Comparison of ENCODE assay signal across 8 mouse cellular contexts in the genomic region with DNA sequence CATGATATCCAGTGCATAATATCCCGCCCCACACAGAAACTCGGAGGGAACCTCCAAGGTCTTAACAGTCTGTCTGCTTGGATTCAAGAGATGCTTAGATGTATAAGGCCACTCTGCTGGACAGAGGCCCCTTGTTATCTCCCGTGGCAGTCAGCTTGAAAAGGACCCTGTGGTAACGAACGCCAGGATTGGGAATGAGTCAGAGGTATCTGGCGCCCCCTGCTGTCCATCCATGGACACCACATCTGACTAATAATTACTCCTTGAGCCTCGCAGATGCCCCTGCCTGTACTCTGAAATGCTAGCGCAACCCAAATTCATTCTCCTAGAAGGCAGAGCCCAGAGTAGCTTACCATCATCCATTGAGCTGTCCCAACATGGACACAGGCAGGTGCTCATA. TPM values are rescaled to one million over a fixed set of nuclear protein-coding genes. Genes with fewer than 3 reads are reported as not detected.
A peak's percentile ranks its signal among the peaks of the same experiment; 100 is the strongest.
DNase-seq lines count a peak whose midpoint lies in the region; ATAC-seq and TF ChIP-seq lines count a peak whose summit lies in the region.

No protein-coding gene starts in this region.

- H3K4me1 ChIP-seq in lung, embryonic 14.5 days (ENCODE audit: insufficient read depth): no peaks in the 10 kb centered on the region

- no peaks in the 10 kb centered on the region for H3K27me3 ChIP-seq in lung, embryonic 14.5 days (ENCODE audit: insufficient read depth, low read length)

- H3K9ac ChIP-seq in lung, embryonic 14.5 days: no peak overlapping the region

- 0 out of 2 replicates have a peak overlapping the region, but pooled peaks have one; percentile 25 for H3K4me2 ChIP-seq in lung, embryonic 14.5 days

- no peaks in the 10 kb centered on the region for H3K36me3 ChIP-seq in lung, embryonic 14.5 days (ENCODE audit: insufficient read depth)

- no peak overlapping the region for H3K27ac ChIP-seq in lung, embryonic 14.5 days (ENCODE audit: low read depth)

- peak; percentile 92 for TF ChIP-seq CTCF in lung, embryonic 14.5 days (IDR thresholded peaks at IDR 0.05; ENCODE audit: low read depth)

- no peaks in the 10 kb centered on the region for H3K9me3 ChIP-seq in lung, embryonic 14.5 days (ENCODE audit: low read depth, low read length)

- intact Hi-C loops in heart, postnatal 36 days (cut with DNase I): loop anchor here (1.0 to 5.0 kb wide), 3 partner anchors 33 to 186 kb away; no protein-coding TSS in a partner anchor

- 9% methylated on average over 8 of the region's 8 CpGs for WGBS in large intestine, adult 2 months
- 10% methylated on average over 8 of the region's 8 CpGs for WGBS in lung, embryonic 14.5 days

- H3K4me3 ChIP-seq in lung, embryonic 14.5 days (ENCODE audit: low read depth, low read length): no peak overlapping the region

- peak; percentile 84 for DNase-seq in ES-CJ7 (ENCODE audit: low read depth, low spot score)
- peak; percentile 80 for DNase-seq in brain, adult 2 months (ENCODE audit: low read depth, low spot score)
- peak; percentile 72 to 77 for DNase-seq in heart, postnatal 36 days
- peak; percentile 11 for DNase-seq in large intestine, adult 2 months (ENCODE audit: low read depth, low spot score)
- DNase-seq in lung, embryonic 14.5 days: peak; percentile 89
- DNase-seq in urinary bladder, postnatal 14 days (ENCODE audit: low spot score): peak; percentile 70

- peak; percentile 65 for ATAC-seq in erythroblast, adult 5-6 weeks (replicated peaks; ENCODE audit: low FRiP score, poor library complexity, severe bottlenecking)
- ATAC-seq in lung, embryonic 14.5 days (ENCODE audit: insufficient read depth): peak; percentile 43; the same call in 1 of the 2 replicates
- ATAC-seq in neutrophil, adult 5-6 weeks (ENCODE audit: extremely low read depth, insufficient number of reproducible peaks, low FRiP score, poor library complexity, severe bottlenecking): peak; percentile 56

RNA-seq across cellular contexts. Expression of a gene that starts 0.9 kb away (rescaled TPM):
- not detected in 2 replicates for total RNA-seq in erythroblast, adult 5-6 weeks (2015; ENCODE audit: low replicate concordance)
- 0.70 and 1.1 TPM in 2 replicates for total RNA-seq in erythroblast, adult 5-6 weeks (2017; ENCODE audit: low replicate concordance)
- not detected for total RNA-seq in heart, postnatal 36 days (2021)
- 0.19 and 0.38 TPM in 2 replicates for polyA plus RNA-seq in large intestine, adult 2 months (2012; rRNA removed)
- not detected in 2 replicates for polyA plus RNA-seq in lung, embryonic 14.5 days (2014; fragmentation: Nextera tagmentation; extraction: Ambion mirVana)
- total RNA-seq in neutrophil, adult 5-6 weeks (2017): not detected in 2 replicates

RNA-seq across cellular contexts. Expression of a gene that starts 6.0 kb away (rescaled TPM):
- total RNA-seq in erythroblast, adult 5-6 weeks (2015; ENCODE audit: low replicate concordance): 37.2 and 48.6 TPM in 2 replicates
- total RNA-seq in erythroblast, adult 5-6 weeks (2017; ENCODE audit: low replicate concordance): 8.2 and 24.3 TPM in 2 replicates
- total RNA-seq in heart, postnatal 36 days (2021): 100 to 1,000 TPM; 219 to 225 TPM
- polyA plus RNA-seq in large intestine, adult 2 months (2012; rRNA removed): 108 and 129 TPM in 2 replicates
- polyA plus RNA-seq in lung, embryonic 14.5 days (2014; fragmentation: Nextera tagmentation; extraction: Ambion mirVana): 391 and 414 TPM in 2 replicates
- total RNA-seq in neutrophil, adult 5-6 weeks (2017): 37.0 and 54.9 TPM in 2 replicates

RNA-seq across cellular contexts. Expression of a gene that starts 30.2 kb away (rescaled TPM):
- total RNA-seq in erythroblast, adult 5-6 weeks (2015; ENCODE audit: low replicate concordance): not detected in 2 replicates
- not detected in 2 replicates for total RNA-seq in erythroblast, adult 5-6 weeks (2017; ENCODE audit: low replicate concordance)
- not detected for total RNA-seq in heart, postnatal 36 days (2021)
- polyA plus RNA-seq in large intestine, adult 2 months (2012; rRNA removed): not detected in 2 replicates
- polyA plus RNA-seq in lung, embryonic 14.5 days (2014; fragmentation: Nextera tagmentation; extraction: Ambion mirVana): not detected in 2 replicates
- 0.12 TPM in 1 of 2 replicates, not detected in the other for total RNA-seq in neutrophil, adult 5-6 weeks (2017)

RNA-seq across cellular contexts. Expression of a gene that starts 42.2 kb away (rescaled TPM):
- not detected in 2 replicates for total RNA-seq in erythroblast, adult 5-6 weeks (2015; ENCODE audit: low replicate concordance)
- not detected in 2 replicates for total RNA-seq in erythroblast, adult 5-6 weeks (2017; ENCODE audit: low replicate concordance)
- not detected for total RNA-seq in heart, postnatal 36 days (2021)
- polyA plus RNA-seq in large intestine, adult 2 months (2012; rRNA removed): not detected in 2 replicates
- not detected in 2 replicates for polyA plus RNA-seq in lung, embryonic 14.5 days (2014; fragmentation: Nextera tagmentation; extraction: Ambion mirVana)
- total RNA-seq in neutrophil, adult 5-6 weeks (2017): not detected in 2 replicates

RNA-seq across cellular contexts. Expression of a gene that starts 53.5 kb away (rescaled TPM):
- not detected in 2 replicates for total RNA-seq in erythroblast, adult 5-6 weeks (2015; ENCODE audit: low replicate concordance)
- total RNA-seq in erythroblast, adult 5-6 weeks (2017; ENCODE audit: low replicate concordance): not detected in 2 replicates
- not detected for total RNA-seq in heart, postnatal 36 days (2021)
- not detected in 2 replicates for polyA plus RNA-seq in large intestine, adult 2 months (2012; rRNA removed)
- not detected in 2 replicates for polyA plus RNA-seq in lung, embryonic 14.5 days (2014; fragmentation: Nextera tagmentation; extraction: Ambion mirVana)
- total RNA-seq in neutrophil, adult 5-6 weeks (2017): not detected in 2 replicates

Comparison
In these comparisons a context has a peak if more than half of its experiments do, and no peak if none do; other contexts are left out.
1. DNase-seq: peak in every context shown above with its lines; median percentile 89 in lung, embryonic 14.5 days; 84 in ES-CJ7; 80 in brain, adult 2 months; 74 in heart, postnatal 36 days; 70 in urinary bladder, postnatal 14 days; 11 in large intestine, adult 2 months.